Mouse (Mus musculus) v-Abl transformed pro-B cells (cell line): ENCODE measurements around the gene Gfra1.

Source experiments
- in situ Hi-C, 2 experiments: fragments of 400-800 bp; cut with MboI; formaldehyde crosslinking; loops; one replicate each; pipeline ENCODE4 v1.15.1; 2025; ENCODE audit not compliant: unreplicated experiment in 2 of 2

Gene Gfra1

GRCm38 (mm10) chr19:58341351-58341750 is 114.4 kb downstream of the Gfra1 start:
- in situ Hi-C loops = no loop called here

- in situ Hi-C loops = no loop called here
These were observed 115.5 kb downstream of the Gfra1 start for GRCm38 (mm10) chr19:58340221-58340620.

DNA sequence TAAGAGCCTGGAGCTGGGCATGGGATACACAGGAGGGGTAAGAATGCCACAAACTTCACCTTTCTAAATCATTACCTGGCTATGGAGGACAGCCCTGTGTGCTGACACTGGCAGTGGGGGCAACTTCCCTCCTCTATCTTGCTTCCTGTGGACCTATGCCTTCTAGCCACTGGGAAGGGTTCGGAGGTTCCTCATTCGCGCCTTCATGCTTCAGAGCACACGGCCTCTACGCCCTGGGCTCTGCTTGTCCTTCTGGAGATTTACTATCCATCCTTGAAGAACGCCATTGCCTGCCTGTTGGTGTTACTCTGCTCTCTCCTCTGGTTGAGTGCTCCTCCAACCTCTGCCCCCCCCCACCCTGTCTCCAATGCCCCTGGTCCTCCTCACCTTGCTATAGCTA is 118.9 kb downstream of the Gfra1 start:
- in situ Hi-C loops = no loop called here

- in situ Hi-C loops = no loop called here
These were observed 119.9 kb downstream of the Gfra1 start for GRCm38 (mm10) chr19:58335585-58336530.

- in situ Hi-C loops = no loop called here
These were observed 126.4 kb downstream of the Gfra1 start for GRCm38 (mm10) chr19:58329305-58329704.

DNA sequence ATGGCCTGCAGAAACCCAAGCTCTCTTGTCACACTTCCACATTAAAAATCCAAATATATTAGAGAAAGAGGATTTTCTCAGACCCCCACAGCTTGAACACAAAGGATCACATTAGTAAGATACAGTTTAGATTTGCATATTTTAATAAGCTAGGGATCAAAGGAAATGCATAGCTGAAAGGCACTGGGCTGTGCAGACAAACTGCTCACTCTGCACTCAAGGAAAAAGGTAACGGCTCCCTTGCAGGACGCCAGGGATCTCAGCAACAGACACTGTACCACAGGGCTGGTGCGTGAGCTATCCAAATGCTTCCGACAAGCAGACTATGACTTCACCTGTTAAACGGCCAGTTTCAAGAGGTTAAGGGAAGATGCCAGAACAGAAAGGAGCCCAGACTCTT is 127.7 kb downstream of the Gfra1 start:
- in situ Hi-C loops = no loop called here

GRCm38 (mm10) chr19:58316474-58316873 is 139.2 kb downstream of the Gfra1 start:
- in situ Hi-C loops = loop anchor here (5.0 to 10.0 kb wide), 4 partner anchors 61 to 238 kb away; partner anchors contain the start of gene Gfra1 (in 1 of the 2)

GRCm38 (mm10) chr19:58315681-58316080 is 140.0 kb downstream of the Gfra1 start:
- in situ Hi-C loops = loop anchor here (5.0 to 10.0 kb wide), 4 partner anchors 62 to 239 kb away; partner anchors contain the start of gene Gfra1 (in 1 of the 2)

DNA sequence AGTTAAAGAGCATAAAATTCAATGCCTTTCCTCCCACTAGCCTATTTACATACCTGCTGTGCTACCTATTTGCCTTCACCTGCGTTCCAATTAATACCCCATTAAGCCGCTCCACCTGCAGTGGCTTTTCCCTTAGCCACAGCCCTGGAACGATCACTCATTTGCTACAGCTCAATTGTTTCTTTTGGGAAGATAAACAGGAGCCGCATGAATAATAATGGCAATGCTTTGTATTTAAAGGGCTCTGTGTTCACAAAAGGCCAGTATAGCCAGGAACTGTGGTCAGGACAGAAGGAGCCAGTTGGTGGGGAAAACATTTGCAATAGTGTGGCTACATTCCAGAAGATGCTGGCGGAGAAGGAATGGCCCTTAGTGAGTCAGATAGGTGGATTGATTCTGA is 141.1 kb downstream of the Gfra1 start:
- in situ Hi-C loops = loop anchor here (5.0 to 10.0 kb wide), 4 partner anchors 63 to 240 kb away; partner anchors contain the start of gene Gfra1 (in 1 of the 2)

DNA sequence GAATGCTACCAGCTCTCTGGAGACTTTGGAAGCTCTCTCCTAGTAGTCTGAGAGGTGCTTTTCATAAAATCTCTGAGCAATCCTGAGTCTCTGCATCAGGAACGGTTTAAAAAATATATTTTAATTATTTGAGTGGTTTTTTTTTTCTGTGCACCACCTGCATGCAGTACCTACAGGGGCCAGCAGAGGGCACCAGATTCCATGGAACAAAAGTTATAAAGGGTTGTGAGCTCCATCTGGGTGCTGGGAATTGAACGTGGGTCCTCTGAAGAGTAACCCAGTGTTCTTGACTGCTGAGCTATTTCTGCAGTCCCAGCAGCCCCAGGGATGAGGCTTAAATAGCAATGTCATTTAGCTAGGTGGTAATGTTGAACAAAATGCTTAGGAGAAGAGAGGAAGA is 141.9 kb downstream of the Gfra1 start:
- in situ Hi-C loops = loop anchor here in 1 of 2 experiments (10.0 kb wide), 1 partner anchor 241 kb away; no protein-coding TSS in a partner anchor

DNA sequence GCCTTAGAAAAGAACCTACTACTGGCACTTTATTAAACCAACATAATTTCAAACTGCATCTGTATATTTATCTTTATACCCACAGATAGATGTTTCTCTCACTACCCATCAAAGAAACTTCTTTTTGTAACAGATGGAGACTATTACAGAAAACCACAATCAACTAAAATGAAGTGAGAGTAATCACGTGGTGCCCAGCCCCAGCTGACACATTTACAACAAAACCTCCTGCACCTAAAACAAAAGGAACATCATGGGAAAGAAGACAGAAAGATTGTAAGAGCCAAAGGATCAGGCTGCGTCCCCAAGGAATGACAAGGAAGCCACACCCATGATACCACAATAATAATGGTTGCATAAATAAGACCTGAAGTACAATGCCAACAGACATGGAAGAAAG is 143.2 kb downstream of the Gfra1 start:
- in situ Hi-C loops = loop anchor here in 1 of 2 experiments (10.0 kb wide), 1 partner anchor 242 kb away; no protein-coding TSS in a partner anchor

GRCm38 (mm10) chr19:58310334-58311315 is 145.1 kb downstream of the Gfra1 start:
- in situ Hi-C loops = loop anchor here in 1 of 2 experiments (10.0 kb wide), 1 partner anchor 244 kb away; no protein-coding TSS in a partner anchor

DNA sequence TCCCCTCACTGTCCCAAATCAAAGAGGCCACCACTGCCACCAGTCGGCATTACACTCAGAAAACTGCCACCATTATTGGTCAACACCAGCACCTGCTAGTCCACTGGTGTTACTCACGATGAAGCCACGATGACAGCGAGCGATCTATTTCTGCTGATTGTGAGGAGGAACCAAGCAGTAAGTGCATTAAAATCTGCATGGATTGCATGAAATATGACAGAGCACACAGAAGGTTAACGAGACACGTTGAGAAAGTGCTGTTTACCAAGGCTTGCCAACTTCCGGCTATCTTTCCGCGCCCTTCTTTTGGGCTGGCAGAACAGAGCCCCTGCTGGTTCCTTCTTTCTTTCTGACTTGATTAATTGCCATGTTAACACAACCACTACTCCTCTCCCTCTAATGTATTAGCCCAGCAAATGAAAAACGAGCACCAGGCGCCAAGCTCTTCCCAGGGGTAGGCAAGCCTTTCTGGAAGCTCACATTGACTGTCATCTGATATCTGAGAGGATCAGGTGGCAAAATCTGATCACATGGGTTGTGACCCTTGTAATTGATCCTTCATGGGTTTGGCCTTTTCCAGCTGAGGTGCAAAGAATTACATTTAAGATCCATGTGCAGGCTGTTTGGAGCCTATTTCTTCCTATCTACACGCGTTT is 146.0 kb downstream of the Gfra1 start:
- in situ Hi-C loops = loop anchor here in 1 of 2 experiments (10.0 kb wide), 1 partner anchor 245 kb away; no protein-coding TSS in a partner anchor

GRCm38 (mm10) chr19:58301105-58301504 is 154.6 kb downstream of the Gfra1 start:
- in situ Hi-C loops = no loop called here

DNA sequence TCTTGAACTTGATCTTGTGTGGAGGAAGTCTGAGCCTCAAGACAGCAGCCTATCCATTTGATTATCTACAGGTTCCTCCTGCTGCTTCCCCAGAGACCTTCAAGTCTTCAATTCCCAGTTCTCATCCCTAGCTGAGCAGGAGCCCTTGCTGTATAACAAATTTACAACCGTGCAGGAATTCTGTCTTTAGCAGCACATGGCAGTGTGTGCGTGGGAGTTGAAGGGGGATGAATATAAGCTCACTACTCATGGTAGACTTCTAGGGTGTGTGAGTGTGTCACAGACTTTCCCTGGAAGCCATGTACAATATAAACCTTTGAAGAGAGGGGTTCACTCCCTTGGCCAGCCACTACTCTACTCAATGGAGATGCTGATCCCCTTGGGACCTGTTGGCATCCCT is 157.8 kb downstream of the Gfra1 start:
- in situ Hi-C loops = no loop called here

GRCm38 (mm10) chr19:58296842-58297190 is 158.9 kb downstream of the Gfra1 start:
- in situ Hi-C loops = no loop called here

DNA sequence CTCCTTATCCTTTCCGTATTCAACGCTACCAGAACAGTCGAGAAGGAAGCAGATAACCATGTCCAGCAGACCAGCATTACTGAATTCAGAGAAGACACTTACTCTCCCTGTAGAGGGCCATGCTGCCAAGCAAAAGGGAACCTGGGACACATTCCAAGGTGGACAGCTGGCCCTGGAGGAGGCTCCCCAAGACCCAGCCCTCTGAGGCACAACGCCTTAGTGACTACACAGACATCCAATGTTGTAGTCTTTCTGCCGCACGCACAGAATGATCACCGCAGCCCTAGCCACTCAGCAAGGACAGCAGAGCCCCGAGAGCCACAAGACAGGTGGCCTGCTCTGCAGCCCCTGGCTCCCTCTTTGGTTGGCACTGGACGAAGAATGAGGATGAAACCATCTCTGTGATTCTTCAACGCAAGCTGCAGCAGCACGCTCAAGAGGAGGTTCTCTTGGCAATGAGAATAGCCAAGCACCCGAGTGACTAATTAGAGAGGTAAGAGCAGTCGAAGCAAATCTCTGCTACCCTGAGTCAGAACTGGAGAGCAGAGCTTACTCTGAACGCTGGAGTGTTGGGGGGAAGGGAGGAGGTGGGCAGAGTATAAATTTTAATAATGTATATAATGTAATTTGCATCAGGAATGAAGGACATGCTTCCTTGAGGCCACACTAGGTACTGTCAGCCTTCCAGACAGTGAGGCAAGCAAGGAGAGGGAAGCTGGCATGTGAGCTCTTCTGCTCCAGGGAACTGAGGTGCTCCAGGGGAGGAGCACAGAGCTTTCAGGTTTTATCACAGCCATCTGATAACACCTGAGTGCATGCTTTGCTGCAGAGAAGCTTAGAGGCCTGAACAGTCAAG is 159.5 kb downstream of the Gfra1 start:
- in situ Hi-C loops = no loop called here

DNA sequence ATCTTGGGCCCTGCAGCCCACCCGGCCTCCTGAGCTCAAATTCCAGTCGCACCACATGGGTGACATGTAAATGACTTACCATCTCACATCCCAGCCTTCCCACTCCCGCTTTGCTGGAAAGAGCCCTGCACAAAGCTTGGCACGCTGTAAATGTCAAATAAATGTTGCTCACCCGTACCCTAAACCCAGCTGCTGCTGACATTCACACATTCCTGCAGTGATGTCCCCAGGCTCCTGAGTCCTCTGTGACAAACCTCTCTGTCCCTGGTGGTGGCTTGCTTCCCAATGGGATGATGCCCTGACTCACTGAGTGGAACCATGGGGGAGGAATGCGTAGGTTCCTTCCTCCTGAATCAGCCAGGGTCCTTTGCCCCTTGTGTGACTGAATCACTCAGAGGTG is 167.6 kb downstream of the Gfra1 start:
- in situ Hi-C loops = no loop called here

DNA sequence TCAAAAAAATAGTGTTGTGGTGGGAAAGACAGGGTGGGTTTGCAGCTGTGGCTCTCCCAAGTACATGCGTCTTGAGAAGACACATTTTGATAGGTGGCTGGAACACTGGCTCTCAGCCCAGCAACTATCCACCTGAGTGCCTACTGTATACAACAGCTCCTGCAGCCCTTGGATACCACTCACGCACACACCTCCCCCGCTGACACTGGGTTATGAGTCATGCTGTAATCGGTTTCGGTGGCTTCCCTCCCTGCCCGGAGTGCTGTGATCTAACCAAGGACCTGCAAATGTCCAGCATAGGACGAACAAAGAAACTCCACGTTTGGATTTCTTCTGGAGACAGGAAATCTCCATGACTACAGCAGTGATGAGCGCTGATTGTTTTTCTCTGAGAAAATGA is 180.4 kb downstream of the Gfra1 start:
- in situ Hi-C loops = no loop called here
